Mouse (Mus musculus) heart, postnatal 0 days (tissue): ENCODE measurements around the gene Gse1. TPM values are rescaled to one million over a fixed set of nuclear protein-coding genes. Genes with fewer than 3 reads are reported as not detected.

Experiments
- ATAC-seq: fragments of 200-750 bp; cut with Nextera tagmentation; 2 replicates; pipeline ENCODE4 v1.8.0; 2017; ENCODE audit warnings: low read depth, moderate number of reproducible peaks, moderate library complexity; ENCODE audit not compliant: insufficient read depth
- DNase-seq: peaks from one replicate; pipeline ENCODE4 v3.0.0-alpha.2; 2016; ENCODE audit warnings: low spot score
- H3K27ac ChIP-seq: fragments of 300-500 bp; sonication (generic); 2 replicates; pipeline ENCODE4 v1.5.1; 2014; ENCODE audit warnings: low read depth, mild to moderate bottlenecking
- H3K27me3 ChIP-seq: fragments of 300-500 bp; sonication (generic); 2 replicates; pipeline ENCODE4 v1.6.1; 2014; ENCODE audit warnings: low read length, mixed read lengths; ENCODE audit not compliant: control insufficient read depth, insufficient read depth
- H3K36me3 ChIP-seq: fragments of 300-500 bp; sonication (generic); replicated peaks from 2 replicates; pipeline ENCODE4 v1.6.1; 2014; ENCODE audit warnings: low read length, mixed read lengths; ENCODE audit not compliant: control insufficient read depth, insufficient read depth
- H3K4me1 ChIP-seq: fragments of 300-500 bp; sonication (generic); 2 replicates; pipeline ENCODE4 v1.6.1; 2014; ENCODE audit warnings: antibody characterized with exemption; ENCODE audit not compliant: control insufficient read depth, insufficient read depth
- H3K4me2 ChIP-seq: fragments of 300-500 bp; sonication (generic); 2 replicates; pipeline ENCODE4 v1.6.1; 2014; ENCODE audit warnings: low read depth, mild to moderate bottlenecking, low read length, moderate library complexity
- H3K4me3 ChIP-seq: fragments of 300-500 bp; sonication (generic); 2 replicates; pipeline ENCODE4 v1.5.1; 2014; ENCODE audit warnings: low read depth, low read length
- H3K9ac ChIP-seq: fragments of 300-500 bp; sonication (generic); replicated peaks from 2 replicates; pipeline ENCODE4 v1.6.1; 2014; ENCODE audit warnings: low read depth, low read length, mixed read lengths
- H3K9me3 ChIP-seq: fragments of 300-500 bp; sonication (generic); replicated peaks from 2 replicates; pipeline ENCODE4 v1.6.1; 2016; ENCODE audit warnings: low read length; ENCODE audit not compliant: control insufficient read depth
- CTCF ChIP-seq: IDR thresholded peaks from 2 replicates; pipeline ENCODE4 v1.5.1; 2016; ENCODE audit warnings: antibody characterized with exemption, control low read depth, low read depth
- EP300 ChIP-seq: IDR thresholded peaks from 2 replicates; pipeline ENCODE4 v1.6.1; 2016; ENCODE audit warnings: antibody characterized with exemption, low read depth
- WGBS: fragments of 180-500 bp; shearing (Covaris S2); extraction: QIAGEN DNeasy Blood & Tissue Kit; methylation state at CpG from one replicate; pipeline ENCODE4 v1.1.7; 2014; 5-methylcytosine and 5-hydroxymethylcytosine counted together
- polyA plus RNA-seq: library from polyadenylated mRNA; unstranded; fragments of >200 nt; fragmentation: Nextera tagmentation; extraction: Ambion mirVana; gene quantifications from 2 replicates; pipeline ENCODE4 v1.2.1, GENCODE M21; 2015
- total RNA-seq: library from RNA; depleted of rRNA; stranded (reverse); fragments of >200 nt; gene quantifications from 2 replicates; pipeline ENCODE4 v1.2.3, GENCODE M21; 2014; ENCODE audit warnings: low replicate concordance

Gene Gse1
- total and polyA plus RNA-seq, 2 experiments from 2014 or later, result 5.4 to 18.7 TPM

GRCm38 (mm10) chr8:120224521-120225420 lies 3.5 kb upstream of the Gse1 start:
- H3K9ac ChIP-seq, result no peak overlapping the region
- TF ChIP-seq EP300 (no peak), CTCF (no peak)
- ATAC-seq (no peak), DNase-seq (no peak)
- H3K27ac ChIP-seq, result no peak overlapping the region
- H3K9me3 ChIP-seq, result no peaks in the 10 kb centered on the region
- WGBS, result 66% methylated on average over 11 of the region's 11 CpGs
- no peak overlapping the region for H3K4me3 ChIP-seq
- H3K36me3 ChIP-seq, result no peaks in the 10 kb centered on the region
- peaks cover under 1% of the 10 kb centered on the region; the same call in 1 of the 2 replicates for H3K27me3 ChIP-seq
- peaks cover 12% of the 10 kb centered on the region for H3K4me1 ChIP-seq
- no peak overlapping the region for H3K4me2 ChIP-seq

DNA sequence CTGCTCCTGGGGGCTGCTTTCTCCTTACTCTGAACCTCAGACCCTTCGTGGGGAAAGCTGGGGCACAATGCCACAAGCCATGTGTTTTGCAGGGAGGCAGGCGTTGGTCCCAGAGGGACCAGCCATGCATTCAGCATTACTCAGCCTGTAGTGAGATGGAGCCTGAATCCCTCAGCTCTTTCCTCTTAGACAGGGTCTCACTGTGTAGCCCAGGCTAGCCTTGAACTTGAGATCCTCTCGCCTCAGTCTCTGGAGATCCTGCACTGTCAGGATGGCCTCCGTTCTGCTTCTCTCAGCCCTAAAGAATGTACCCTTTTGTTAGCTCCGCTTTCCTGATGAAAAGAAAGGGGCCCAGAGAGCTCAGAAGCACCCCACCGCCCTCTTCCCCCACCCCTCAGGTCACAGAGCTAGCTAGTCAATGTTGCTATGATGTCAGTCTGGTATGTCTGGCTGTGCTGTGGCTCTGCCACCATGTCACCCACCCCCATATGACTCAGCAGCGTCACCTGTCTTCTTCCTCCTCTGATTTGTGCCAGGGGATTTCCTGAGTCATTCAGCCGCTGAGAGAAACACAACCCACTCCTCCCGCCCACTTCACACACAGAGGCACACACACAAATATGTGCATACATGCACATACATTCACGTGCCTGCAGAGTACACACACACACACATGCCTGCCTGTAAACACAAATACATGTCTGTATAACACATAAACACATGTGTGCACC lies 2.7 kb upstream of the Gse1 start:
- no peak for ATAC-seq
- H3K4me1 ChIP-seq, result peaks cover 16% of the 10 kb centered on the region
- WGBS, result 53% methylated on average over 10 of the region's 10 CpGs

DNA sequence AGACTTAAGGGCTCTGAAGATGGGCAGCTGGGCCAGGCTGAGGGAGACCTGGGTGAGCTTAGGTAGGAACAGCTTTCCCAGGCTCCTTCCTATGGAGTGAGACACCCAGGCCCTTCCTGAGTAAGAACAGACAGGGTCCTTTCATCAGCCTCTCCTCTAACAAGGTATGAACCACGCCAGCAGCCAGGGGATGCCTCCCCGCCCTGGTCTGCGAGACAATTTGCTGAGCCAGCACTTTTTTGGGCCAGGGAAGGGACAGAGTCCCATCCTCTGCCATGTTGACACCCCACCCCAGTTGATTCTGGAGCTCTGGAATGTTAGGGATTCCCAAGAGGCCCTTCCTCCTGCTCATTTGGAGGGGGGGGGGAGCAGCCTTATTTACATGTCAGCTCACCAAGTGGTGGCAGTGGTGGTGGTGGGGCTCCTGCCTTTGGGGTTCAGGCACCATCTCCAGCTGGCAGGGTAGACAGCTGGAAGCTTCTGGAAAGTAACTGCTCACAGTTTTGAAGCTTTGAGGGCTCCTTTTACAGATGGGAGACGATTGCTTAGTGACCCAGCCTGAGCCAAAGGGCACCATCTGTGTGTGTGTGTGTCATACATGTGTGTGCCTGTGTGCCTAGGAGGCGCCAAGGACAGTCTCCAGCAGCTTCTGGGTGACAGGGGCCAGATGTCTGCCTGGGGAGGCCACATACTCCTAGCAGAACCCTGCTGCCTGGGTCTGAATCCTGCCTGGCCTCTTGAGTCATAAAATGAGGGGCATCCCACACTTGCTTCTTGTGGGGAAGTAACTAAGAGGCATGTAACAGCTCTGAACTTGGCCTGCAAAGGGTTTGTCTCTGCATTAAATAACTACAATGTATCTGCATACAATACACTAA lies 1.3 kb upstream of the Gse1 start:
- TF ChIP-seq CTCF (no peak), EP300 (no peak)
- no peak overlapping the region for H3K4me2 ChIP-seq
- ATAC-seq (no peak), DNase-seq (no peak)
- H3K27me3 ChIP-seq, result peaks cover 7% of the 10 kb centered on the region; the same call in 1 of the 2 replicates
- no peaks in the 10 kb centered on the region for H3K9me3 ChIP-seq
- H3K4me1 ChIP-seq, result peaks cover 29% of the 10 kb centered on the region
- no peak overlapping the region for H3K27ac ChIP-seq
- no peaks in the 10 kb centered on the region for H3K36me3 ChIP-seq
- WGBS, result 60% methylated on average over 5 of the region's 5 CpGs
- H3K4me3 ChIP-seq, result no peak overlapping the region
- H3K9ac ChIP-seq, result no peak overlapping the region

More for the DNA sequence above, 2.7 kb upstream of the Gse1 start:
- Histone ChIP-seq H3K4me2 (no peak overlapping the region), H3K4me3 (no peak overlapping the region), H3K9me3 (no peaks in the 10 kb centered on the region), H3K27me3 (peaks cover 7% of the 10 kb centered on the region; the same call in 1 of the 2 replicates), H3K27ac (no peak overlapping the region), H3K36me3 (no peaks in the 10 kb centered on the region), H3K9ac (no peak overlapping the region)
- no peak for TF ChIP-seq CTCF
- peak; percentile 13 for DNase-seq

DNA sequence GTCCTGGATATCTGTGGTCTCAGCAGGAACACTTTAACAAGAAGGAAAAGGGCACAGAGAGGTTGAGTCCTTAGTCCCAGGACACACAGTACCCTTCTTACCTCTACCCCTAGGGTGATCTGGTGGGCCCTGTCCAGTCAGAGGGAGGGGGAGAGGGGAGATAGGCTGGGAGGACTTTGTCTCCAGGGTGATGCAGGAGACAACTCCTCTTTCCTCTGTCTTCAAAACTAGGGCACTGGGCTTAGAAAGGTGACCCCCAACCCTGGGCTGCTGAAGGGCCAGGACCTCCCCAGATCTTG lies 729 bp upstream of the Gse1 start:
- no peaks in the 10 kb centered on the region for H3K36me3 ChIP-seq
- H3K4me3 ChIP-seq, result no peak overlapping the region
- DNase-seq (no peak), ATAC-seq (no peak)
- no peak for TF ChIP-seq CTCF
- TF ChIP-seq EP300, result no peak
- peak overlapping the region; percentile 97; the same call in 1 of the 2 replicates for H3K4me2 ChIP-seq
- H3K27ac ChIP-seq, result no peak overlapping the region
- H3K9me3 ChIP-seq, result no peaks in the 10 kb centered on the region
- peaks cover 7% of the 10 kb centered on the region; the same call in 1 of the 2 replicates for H3K27me3 ChIP-seq
- H3K4me1 ChIP-seq, result peaks cover 35% of the 10 kb centered on the region
- no peak overlapping the region for H3K9ac ChIP-seq
